Mouse (Mus musculus) urinary bladder, postnatal 4 days (tissue): ENCODE results near the gene Fuca1.
"Not testable (repeated sequence)": the region's sequence is repeated elsewhere in the genome, so short reads cannot be mapped to it uniquely, and the experiment has no call there.

Experiments
- DNase-seq, 2 experiments: peaks; one replicate each; pipeline ENCODE4 v3.0.0; 2021 to 2022; ENCODE audit warnings: low spot score in 2 of 2

Gene Fuca1

GRCm38 (mm10) chr4:135980223-135980622 lies 59.7 kb downstream of the Fuca1 start:
- not testable (repeated sequence) for DNase-seq

- no peak for DNase-seq
Observed at GRCm38 (mm10) chr4:135981524-135982063, 61.1 kb downstream of the Fuca1 start.

GRCm38 (mm10) chr4:135984556-135984955 lies 64.0 kb downstream of the Fuca1 start:
- no peak for DNase-seq

- DNase-seq: no peak
Observed at GRCm38 (mm10) chr4:135985193-135985592, 64.7 kb downstream of the Fuca1 start.

GRCm38 (mm10) chr4:135985769-135986168 lies 65.2 kb downstream of the Fuca1 start:
- DNase-seq: no peak

- DNase-seq: no peak
Observed at GRCm38 (mm10) chr4:135986301-135986942, 65.9 kb downstream of the Fuca1 start.

GRCm38 (mm10) chr4:135986943-135987710 lies 66.6 kb downstream of the Fuca1 start, which contains the start of gene Pithd1:
Pithd1 (minus strand) TSS chr4:135987264.
- peak; percentile 90 to 91 for DNase-seq

- no peak for DNase-seq
Observed at GRCm38 (mm10) chr4:135987714-135988113, 67.2 kb downstream of the Fuca1 start.
